Mouse (Mus musculus): Measurements from ENCODE around the gene Tcte3.
"Not testable (repeated sequence)": the region's sequence is repeated elsewhere in the genome, so short reads cannot be mapped to it uniquely, and the experiment has no call there.

The Tcte3 gene

GRCm38 (mm10) chr17:15031414-15031813 lies 9.9 kb downstream of the Tcte3 start:
- not testable (repeated sequence) for DNase-seq (ENCODE audit: low spot score)

- not testable (repeated sequence) for DNase-seq (ENCODE audit: low spot score)
Measured at GRCm38 (mm10) chr17:15025513-15025912, 15.8 kb downstream of the Tcte3 start.

- DNase-seq (ENCODE audit: low spot score): not testable (repeated sequence)
Measured at GRCm38 (mm10) chr17:15024502-15025193, 16.6 kb downstream of the Tcte3 start.

GRCm38 (mm10) chr17:15023878-15024492 lies 17.3 kb downstream of the Tcte3 start:
- not testable (repeated sequence) for DNase-seq (ENCODE audit: low spot score)

- not testable (repeated sequence) for DNase-seq (ENCODE audit: low spot score)
Measured at GRCm38 (mm10) chr17:15021503-15022220, 19.6 kb downstream of the Tcte3 start.

- DNase-seq (ENCODE audit: low spot score): not testable (repeated sequence)
Measured at GRCm38 (mm10) chr17:15009706-15010413, 31.4 kb downstream of the Tcte3 start, which contains the start of gene Gm3435. TSS of gene Gm3435 (plus strand) at chr17:15010176.

- DNase-seq (ENCODE audit: low spot score): not testable (repeated sequence)
Measured at GRCm38 (mm10) chr17:15009088-15009487, 32.2 kb downstream of the Tcte3 start.

- not testable (repeated sequence) for DNase-seq (ENCODE audit: low spot score)
Measured at GRCm38 (mm10) chr17:15000047-15000446, 41.2 kb downstream of the Tcte3 start.

GRCm38 (mm10) chr17:14994140-14994539 lies 47.1 kb downstream of the Tcte3 start:
- DNase-seq (ENCODE audit: low spot score): not testable (repeated sequence)

GRCm38 (mm10) chr17:14993139-14993832 lies 48.0 kb downstream of the Tcte3 start:
- not testable (repeated sequence) for DNase-seq (ENCODE audit: low spot score)

- not testable (repeated sequence) for DNase-seq (ENCODE audit: low spot score)
Measured at GRCm38 (mm10) chr17:14992522-14993138, 48.7 kb downstream of the Tcte3 start.

GRCm38 (mm10) chr17:14990116-14990702 lies 51.1 kb downstream of the Tcte3 start:
- DNase-seq (ENCODE audit: low spot score): not testable (repeated sequence)

- not testable (repeated sequence) for DNase-seq (ENCODE audit: low spot score)
Measured at GRCm38 (mm10) chr17:14978362-14979038, 62.8 kb downstream of the Tcte3 start, which contains the start of the genes 9030025P20Rik and Gm3417. TSS of gene 9030025P20Rik (plus strand) at chr17:14978468. TSS of gene Gm3417 (minus strand) at chr17:14978790.

GRCm38 (mm10) chr17:14977718-14978361 lies 63.4 kb downstream of the Tcte3 start:
- not testable (repeated sequence) for DNase-seq (ENCODE audit: low spot score)
